ENCODE assay signal across 8 mouse cellular contexts in the genomic region with DNA sequence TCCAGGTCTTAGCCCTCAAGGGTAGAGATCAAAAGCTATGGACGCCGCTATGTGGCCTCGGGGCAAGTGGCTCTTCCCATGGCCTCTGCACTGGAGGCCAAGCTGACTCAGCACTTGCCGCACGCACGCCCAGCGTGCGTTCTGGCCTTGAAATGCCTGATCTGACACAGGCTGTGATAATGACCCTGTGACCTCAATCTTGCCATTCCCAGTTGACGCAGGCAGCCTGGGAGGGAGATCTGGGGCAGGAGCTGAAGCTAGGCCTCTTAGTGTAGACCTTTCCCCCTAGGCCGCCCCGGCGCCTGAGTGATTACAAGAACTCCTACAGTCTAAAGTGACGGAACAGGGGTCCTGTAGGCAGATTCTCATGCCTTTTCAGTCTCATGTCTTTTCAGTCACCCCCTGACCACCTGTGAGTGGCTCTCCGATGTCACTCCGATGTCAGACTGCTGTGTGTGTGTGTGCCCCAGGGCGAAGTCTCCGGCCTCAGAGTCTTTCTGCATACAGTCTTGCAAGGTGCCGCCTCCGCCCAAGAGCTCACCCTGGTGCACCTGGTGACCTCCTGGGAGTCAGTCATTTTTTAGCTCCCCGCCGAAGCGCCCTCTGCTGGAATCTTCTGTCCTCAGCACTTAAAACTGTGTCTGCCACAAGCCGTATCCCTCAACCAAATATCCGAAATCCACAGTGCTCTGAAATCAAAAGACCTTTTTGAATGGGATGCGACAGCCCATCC. TPM values are rescaled to one million over a fixed set of nuclear protein-coding genes. Genes with fewer than 3 reads are reported as not detected.
DNase-seq lines count a peak whose midpoint lies in the region; ATAC-seq lines count a peak whose summit lies in the region.

No protein-coding gene starts in this region.

- intact Hi-C loops in left cerebral cortex, postnatal 14 days (cut with DNase I), result loop anchor here (10.0 kb wide), 1 partner anchor 107 kb away; no protein-coding TSS in a partner anchor

- no peaks in the 10 kb centered on the region for H3K36me3 ChIP-seq in midbrain, embryonic 10.5 days
- no peaks in the 10 kb centered on the region for H3K36me3 ChIP-seq in midbrain, embryonic 13.5 days
- H3K36me3 ChIP-seq in embryonic facial prominence, embryonic 11.5 days (replicated peaks; ENCODE audit: control insufficient read depth, insufficient read depth, low read depth, low read length), result no peaks in the 10 kb centered on the region

- no peaks in the 10 kb centered on the region for H3K9me3 ChIP-seq in midbrain, embryonic 10.5 days (replicated peaks)
- H3K9me3 ChIP-seq in midbrain, embryonic 13.5 days, result no peaks in the 10 kb centered on the region
- H3K9me3 ChIP-seq in embryonic facial prominence, embryonic 11.5 days (replicated peaks; ENCODE audit: control insufficient read depth, low read length), result no peaks in the 10 kb centered on the region

- no peak overlapping the region; the same call in 1 of the 2 replicates for H3K27ac ChIP-seq in midbrain, embryonic 10.5 days (replicated peaks)
- H3K27ac ChIP-seq in midbrain, embryonic 13.5 days, result no peak overlapping the region
- H3K27ac ChIP-seq in embryonic facial prominence, embryonic 11.5 days (replicated peaks; ENCODE audit: low read depth, low read length), result no peak overlapping the region

- no peak overlapping the region for H3K9ac ChIP-seq in midbrain, embryonic 13.5 days (replicated peaks)
- H3K9ac ChIP-seq in embryonic facial prominence, embryonic 11.5 days (replicated peaks; ENCODE audit: low read length), result no peak overlapping the region

- H3K4me3 ChIP-seq in midbrain, embryonic 10.5 days, result no peak overlapping the region
- no peak overlapping the region for H3K4me3 ChIP-seq in midbrain, embryonic 13.5 days (replicated peaks)
- no peak overlapping the region for H3K4me3 ChIP-seq in embryonic facial prominence, embryonic 11.5 days (ENCODE audit: low read depth, low read length)

- WGBS in midbrain, embryonic 10.5 days, result 41% methylated on average over 25 of the region's 25 CpGs
- 33% methylated on average over 25 of the region's 25 CpGs for WGBS in midbrain, embryonic 13.5 days
- WGBS in embryonic facial prominence, embryonic 11.5 days, result 23% methylated on average over 25 of the region's 25 CpGs

- H3K4me2 ChIP-seq in midbrain, embryonic 13.5 days (replicated peaks), result no peak overlapping the region
- no peak overlapping the region for H3K4me2 ChIP-seq in embryonic facial prominence, embryonic 11.5 days (ENCODE audit: low read depth, low read length)

- peaks cover 35% of the 10 kb centered on the region for H3K4me1 ChIP-seq in midbrain, embryonic 10.5 days
- H3K4me1 ChIP-seq in midbrain, embryonic 13.5 days (replicated peaks), result peaks cover 7% of the 10 kb centered on the region
- no peaks in the 10 kb centered on the region for H3K4me1 ChIP-seq in embryonic facial prominence, embryonic 11.5 days (ENCODE audit: control insufficient read depth, insufficient read depth, low read length)

- peaks cover 22% of the 10 kb centered on the region for H3K27me3 ChIP-seq in midbrain, embryonic 10.5 days (ENCODE audit: low read depth, poor library complexity, severe bottlenecking)
- 0 out of 2 replicates have a peak, but pooled peaks cover 9% of the 10 kb centered on the region for H3K27me3 ChIP-seq in midbrain, embryonic 13.5 days
- no peaks in the 10 kb centered on the region; the same call in 1 of the 2 replicates for H3K27me3 ChIP-seq in embryonic facial prominence, embryonic 11.5 days (ENCODE audit: control insufficient read depth, insufficient read depth, low read length)

- ATAC-seq in midbrain, embryonic 13.5 days, result no peak
- no peak for ATAC-seq in embryonic facial prominence, embryonic 11.5 days (replicated peaks; ENCODE audit: insufficient number of reproducible peaks, low FRiP score, low TSS enrichment, low read depth)
- no peak for ATAC-seq in megakaryocyte, adult 5-6 weeks (ENCODE audit: poor library complexity, severe bottlenecking)

- peak; percentile 49 to 60 for DNase-seq in cerebellum, adult 18-20 months
- DNase-seq in cerebellum, adult 11 months, result no peak
- peak; percentile 58 for DNase-seq in midbrain, embryonic 10.5 days (ENCODE audit: low spot score)
- DNase-seq in embryonic facial prominence, embryonic 11.5 days (ENCODE audit: low spot score), result peak; percentile 58
- DNase-seq in lung, postnatal 10 days, result peak; percentile 46
- no peak for DNase-seq in left cerebral cortex, postnatal 14 days (ENCODE audit: low spot score in 2 of 2)

RNA-seq across cellular contexts. Expression of a gene that starts 34.0 kb away (rescaled TPM):
- polyA plus RNA-seq in midbrain, embryonic 10.5 days (2016; fragmentation: Nextera tagmentation; extraction: Ambion mirVana), result 0.11 and 0.30 TPM in 2 replicates
- 0.12 and 0.13 TPM in 2 replicates for polyA plus RNA-seq in midbrain, embryonic 13.5 days (2015; fragmentation: Nextera tagmentation; extraction: Ambion mirVana)
- 4.9 and 6.0 TPM in 2 replicates for polyA plus RNA-seq in embryonic facial prominence, embryonic 11.5 days (2014; fragmentation: Nextera tagmentation; extraction: Ambion mirVana)
- not detected in 2 replicates for total RNA-seq in megakaryocyte, adult 5-6 weeks (2015)
- total RNA-seq in megakaryocyte, adult 5-6 weeks (2017), result 0.15 TPM in 1 of 2 replicates, not detected in the other
- 1 to 10 TPM; 2.1 to 2.4 TPM for total RNA-seq in left cerebral cortex, postnatal 14 days (2021)

RNA-seq across cellular contexts. Expression of a gene that starts 38.6 kb away (rescaled TPM):
- 0.25 and 0.26 TPM in 2 replicates for polyA plus RNA-seq in midbrain, embryonic 10.5 days (2016; fragmentation: Nextera tagmentation; extraction: Ambion mirVana)
- polyA plus RNA-seq in midbrain, embryonic 13.5 days (2015; fragmentation: Nextera tagmentation; extraction: Ambion mirVana), result 0.07 and 0.24 TPM in 2 replicates
- not detected in 2 replicates for polyA plus RNA-seq in embryonic facial prominence, embryonic 11.5 days (2014; fragmentation: Nextera tagmentation; extraction: Ambion mirVana)
- not detected in 2 replicates for total RNA-seq in megakaryocyte, adult 5-6 weeks (2015)
- not detected in 2 replicates for total RNA-seq in megakaryocyte, adult 5-6 weeks (2017)
- not detected for total RNA-seq in left cerebral cortex, postnatal 14 days (2021)

RNA-seq across cellular contexts. Expression of a gene that starts 55.9 kb away (rescaled TPM):
- not detected in 2 replicates for polyA plus RNA-seq in midbrain, embryonic 10.5 days (2016; fragmentation: Nextera tagmentation; extraction: Ambion mirVana)
- not detected in 2 replicates for polyA plus RNA-seq in midbrain, embryonic 13.5 days (2015; fragmentation: Nextera tagmentation; extraction: Ambion mirVana)
- polyA plus RNA-seq in embryonic facial prominence, embryonic 11.5 days (2014; fragmentation: Nextera tagmentation; extraction: Ambion mirVana), result not detected in 2 replicates
- not detected in 2 replicates for total RNA-seq in megakaryocyte, adult 5-6 weeks (2015)
- not detected in 2 replicates for total RNA-seq in megakaryocyte, adult 5-6 weeks (2017)
- total RNA-seq in left cerebral cortex, postnatal 14 days (2021), result not detected

RNA-seq across cellular contexts. Expression of a gene that starts 58.6 kb away (rescaled TPM):
- 12.2 and 13.1 TPM in 2 replicates for polyA plus RNA-seq in midbrain, embryonic 10.5 days (2016; fragmentation: Nextera tagmentation; extraction: Ambion mirVana)
- polyA plus RNA-seq in midbrain, embryonic 13.5 days (2015; fragmentation: Nextera tagmentation; extraction: Ambion mirVana), result 11.3 and 11.8 TPM in 2 replicates
- 11.3 and 12.2 TPM in 2 replicates for polyA plus RNA-seq in embryonic facial prominence, embryonic 11.5 days (2014; fragmentation: Nextera tagmentation; extraction: Ambion mirVana)
- 24.9 and 30.3 TPM in 2 replicates for total RNA-seq in megakaryocyte, adult 5-6 weeks (2015)
- total RNA-seq in megakaryocyte, adult 5-6 weeks (2017), result 21.9 and 25.2 TPM in 2 replicates
- total RNA-seq in left cerebral cortex, postnatal 14 days (2021), result 100 to 1,000 TPM; 191 to 205 TPM

Comparison
In these comparisons a context has a peak if more than half of its experiments do, and no peak if none do; other contexts are left out.
1. DNase-seq: peak in cerebellum, adult 18-20 months (2 of 2), midbrain, embryonic 10.5 days (single experiment), embryonic facial prominence, embryonic 11.5 days (single experiment) and lung, postnatal 10 days (single experiment); none in cerebellum, adult 11 months (single experiment) and left cerebral cortex, postnatal 14 days (0 of 2).